In the genomic region with DNA sequence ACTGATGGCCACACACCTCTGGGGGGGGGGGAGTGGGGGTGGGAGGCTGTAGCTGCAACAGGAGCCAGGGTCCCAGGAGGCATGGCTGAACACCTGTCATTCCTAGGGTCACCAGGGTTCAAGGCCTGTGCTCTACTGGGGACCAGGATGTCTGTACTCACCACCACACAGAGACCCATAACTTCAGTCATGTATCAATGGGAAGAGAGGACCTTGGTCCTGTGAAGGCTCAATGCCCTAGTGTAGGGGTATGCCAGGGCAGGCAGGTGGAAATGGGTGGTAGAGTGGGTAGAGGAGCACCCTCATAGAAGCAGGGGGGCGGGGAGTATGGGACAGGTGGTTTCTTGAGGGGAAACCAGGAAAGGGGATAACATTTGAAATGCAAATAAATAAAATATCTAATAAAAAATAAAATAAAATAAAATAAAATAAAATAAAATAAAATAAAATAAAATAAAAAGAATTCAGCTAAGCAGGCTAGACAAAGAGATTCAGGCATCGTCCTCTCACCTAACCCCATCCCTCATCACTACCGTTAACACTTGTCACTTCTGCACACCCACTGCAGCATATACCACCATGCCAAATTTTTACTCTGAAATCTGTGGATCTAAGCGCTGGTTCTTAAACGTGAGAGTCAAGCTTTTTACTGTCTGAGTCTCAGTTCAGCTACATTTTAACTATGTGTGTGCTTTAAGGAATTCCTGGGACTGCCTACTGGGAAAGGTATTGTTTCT, we compare ENCODE assay signal across 14 mouse cellular contexts.
DNase-seq lines count a peak whose midpoint lies in the region; ATAC-seq and TF ChIP-seq lines count a peak whose summit lies in the region.
"Had no signal": no experiment of that assay in that cellular context is flagged by ENCODE, and none has a peak within 500 bp of the region (broad histone marks: within the 10 kb centered on the region; RNA-seq: fewer than 3 reads in every experiment).

No protein-coding gene starts in this region.

- no peaks in the 10 kb centered on the region for H3K9me3 ChIP-seq in forebrain, embryonic 13.5 days (replicated peaks)
- H3K9me3 ChIP-seq in forebrain, embryonic 14.5 days (replicated peaks; ENCODE audit: control insufficient read depth, low read length): no peaks in the 10 kb centered on the region
- H3K9me3 ChIP-seq in midbrain, embryonic 11.5 days (ENCODE audit: control insufficient read depth, low read length): no peaks in the 10 kb centered on the region
- H3K9me3 ChIP-seq in midbrain, embryonic 10.5 days (replicated peaks): no peaks in the 10 kb centered on the region
- H3K9me3 ChIP-seq in embryonic facial prominence, embryonic 13.5 days: no peaks in the 10 kb centered on the region
- no peaks in the 10 kb centered on the region for H3K9me3 ChIP-seq in limb, embryonic 12.5 days

- no peak for DNase-seq in forebrain, embryonic 14.5 days (ENCODE audit: low spot score)
- no peak for DNase-seq in midbrain, embryonic 11.5 days (ENCODE audit: low spot score, missing footprints)
- DNase-seq in midbrain, embryonic 10.5 days (ENCODE audit: low spot score): no peak
- no peak for DNase-seq in left cerebral cortex, adult 2 months (ENCODE audit: extremely low spot score in 1 of 2, low spot score in 2 of 2)
- no peak for DNase-seq in spleen, adult 18-20 months
- DNase-seq: cerebellum, adult 11 months; cerebellum, postnatal 25 days; kidney, adult 9 months; lung, embryonic 14.5 days had no signal

- H3K4me3 ChIP-seq in forebrain, embryonic 13.5 days: no peak overlapping the region
- H3K4me3 ChIP-seq in forebrain, embryonic 14.5 days (ENCODE audit: low read depth, low read length): no peak overlapping the region
- H3K4me3 ChIP-seq in midbrain, embryonic 11.5 days (ENCODE audit: low read depth, low read length): no peak overlapping the region
- no peak overlapping the region for H3K4me3 ChIP-seq in midbrain, embryonic 10.5 days
- no peak overlapping the region for H3K4me3 ChIP-seq in embryonic facial prominence, embryonic 13.5 days
- H3K4me3 ChIP-seq in limb, embryonic 12.5 days (replicated peaks): no peak overlapping the region
- no peak overlapping the region for H3K4me3 ChIP-seq in left cerebral cortex, adult 2 months

- H3K4me2 ChIP-seq in forebrain, embryonic 13.5 days: no peak overlapping the region
- H3K4me2 ChIP-seq in forebrain, embryonic 14.5 days (ENCODE audit: low read length): no peak overlapping the region
- H3K4me2 ChIP-seq in midbrain, embryonic 11.5 days: no peak overlapping the region
- no peak overlapping the region for H3K4me2 ChIP-seq in embryonic facial prominence, embryonic 13.5 days
- H3K4me2 ChIP-seq in limb, embryonic 12.5 days: no peak overlapping the region
- H3K4me2 ChIP-seq: lung, embryonic 14.5 days had no signal

- no peaks in the 10 kb centered on the region for H3K36me3 ChIP-seq in forebrain, embryonic 13.5 days (ENCODE audit: poor library complexity, severe bottlenecking)
- H3K36me3 ChIP-seq in forebrain, embryonic 14.5 days (ENCODE audit: control insufficient read depth, insufficient read depth, low read length): no peaks in the 10 kb centered on the region
- H3K36me3 ChIP-seq in midbrain, embryonic 11.5 days (ENCODE audit: control insufficient read depth, insufficient read depth, low read length): no peaks in the 10 kb centered on the region
- H3K36me3 ChIP-seq in midbrain, embryonic 10.5 days: no peaks in the 10 kb centered on the region
- no peaks in the 10 kb centered on the region for H3K36me3 ChIP-seq in embryonic facial prominence, embryonic 13.5 days
- H3K36me3 ChIP-seq in limb, embryonic 12.5 days: no peaks in the 10 kb centered on the region

- intact Hi-C loops in left cerebral cortex, adult 2 months (cut with DNase I): no loop called here

- peak; percentile 65; the same call in 1 of the 2 replicates for ATAC-seq in forebrain, embryonic 13.5 days
- ATAC-seq in forebrain, embryonic 14.5 days: no peak
- peak; percentile 59 for ATAC-seq in midbrain, embryonic 11.5 days (ENCODE audit: low FRiP score)
- ATAC-seq in embryonic facial prominence, embryonic 13.5 days (ENCODE audit: insufficient number of reproducible peaks, insufficient read depth, low FRiP score, low TSS enrichment, low read depth): peak; percentile 62; the same call in 1 of the 2 replicates
- 0 out of 2 replicates have a peak, but pooled peaks have one; percentile 52 for ATAC-seq in limb, embryonic 12.5 days (ENCODE audit: insufficient number of reproducible peaks, insufficient read depth, low FRiP score, low TSS enrichment, low read depth)
- ATAC-seq: Patski had no signal

- whole genome bisulfite sequencing in forebrain, embryonic 13.5 days: 84% methylated on average over 5 of the region's 5 CpGs
- 78% methylated on average over 5 of the region's 5 CpGs for WGBS in forebrain, embryonic 14.5 days
- WGBS in midbrain, embryonic 11.5 days: 90% methylated on average over 5 of the region's 5 CpGs
- WGBS in midbrain, embryonic 10.5 days: 93% methylated on average over 5 of the region's 5 CpGs
- 85% methylated on average over 5 of the region's 5 CpGs for WGBS in embryonic facial prominence, embryonic 13.5 days
- 85% methylated on average over 5 of the region's 5 CpGs for WGBS in limb, embryonic 12.5 days

- no peaks in the 10 kb centered on the region for H3K27me3 ChIP-seq in forebrain, embryonic 13.5 days
- no peaks in the 10 kb centered on the region for H3K27me3 ChIP-seq in forebrain, embryonic 14.5 days (replicated peaks; ENCODE audit: control insufficient read depth, insufficient read depth, low read length)
- H3K27me3 ChIP-seq in midbrain, embryonic 11.5 days (ENCODE audit: control insufficient read depth, insufficient read depth, low read length): no peaks in the 10 kb centered on the region
- no peaks in the 10 kb centered on the region for H3K27me3 ChIP-seq in midbrain, embryonic 10.5 days (ENCODE audit: low read depth, poor library complexity, severe bottlenecking)
- H3K27me3 ChIP-seq in embryonic facial prominence, embryonic 13.5 days: no peaks in the 10 kb centered on the region
- H3K27me3 ChIP-seq in limb, embryonic 12.5 days: no peaks in the 10 kb centered on the region

- no peaks in the 10 kb centered on the region for H3K4me1 ChIP-seq in forebrain, embryonic 13.5 days
- no peaks in the 10 kb centered on the region for H3K4me1 ChIP-seq in forebrain, embryonic 14.5 days (ENCODE audit: control insufficient read depth, insufficient read depth, low read length)
- H3K4me1 ChIP-seq in midbrain, embryonic 11.5 days (ENCODE audit: control insufficient read depth, insufficient read depth, low read length): no peaks in the 10 kb centered on the region
- no peaks in the 10 kb centered on the region for H3K4me1 ChIP-seq in midbrain, embryonic 10.5 days
- H3K4me1 ChIP-seq in embryonic facial prominence, embryonic 13.5 days: no peaks in the 10 kb centered on the region
- H3K4me1 ChIP-seq in limb, embryonic 12.5 days (replicated peaks): no peaks in the 10 kb centered on the region

- no peak overlapping the region for H3K27ac ChIP-seq in forebrain, embryonic 13.5 days
- H3K27ac ChIP-seq in forebrain, embryonic 14.5 days (ENCODE audit: low read depth, low read length): no peak overlapping the region
- H3K27ac ChIP-seq in midbrain, embryonic 11.5 days (ENCODE audit: low read depth, low read length): no peak overlapping the region
- no peak overlapping the region for H3K27ac ChIP-seq in midbrain, embryonic 10.5 days (replicated peaks)
- H3K27ac ChIP-seq in embryonic facial prominence, embryonic 13.5 days: no peak overlapping the region
- H3K27ac ChIP-seq in limb, embryonic 12.5 days: no peak overlapping the region
- H3K27ac ChIP-seq in left cerebral cortex, adult 2 months: no peak overlapping the region
- H3K27ac ChIP-seq: macrophage had no signal

- H3K9ac ChIP-seq in forebrain, embryonic 13.5 days: no peak overlapping the region
- H3K9ac ChIP-seq in forebrain, embryonic 14.5 days (ENCODE audit: low read length): no peak overlapping the region
- no peak overlapping the region for H3K9ac ChIP-seq in midbrain, embryonic 11.5 days (ENCODE audit: low read length)
- H3K9ac ChIP-seq in embryonic facial prominence, embryonic 13.5 days: no peak overlapping the region
- H3K9ac ChIP-seq in limb, embryonic 12.5 days (replicated peaks): no peak overlapping the region
- H3K9ac ChIP-seq: lung, embryonic 14.5 days had no signal

- TF ChIP-seq CTCF in left cerebral cortex, adult 2 months (IDR thresholded peaks at IDR 0.05): no peak
